Mouse (Mus musculus) neural tube, embryonic 12.5 days (tissue): Measurements from ENCODE around the gene Fli1. TPM values are rescaled to one million over a fixed set of nuclear protein-coding genes. Genes with fewer than 3 reads are reported as not detected.

Experiments
- ATAC-seq: fragments of 200-750 bp; cut with Nextera tagmentation; 2 replicates; pipeline ENCODE4 v1.8.0; 2017; ENCODE audit warnings: low read depth, mild to moderate bottlenecking, moderate TSS enrichment, moderate library complexity; ENCODE audit not compliant: low FRiP score
- H3K27ac ChIP-seq: fragments of 300-500 bp; sonication (generic); 2 replicates; pipeline ENCODE4 v1.5.1; 2016
- H3K27me3 ChIP-seq: fragments of 300-500 bp; sonication (generic); replicated peaks from 2 replicates; pipeline ENCODE4 v1.6.1; 2016; ENCODE audit warnings: mild to moderate bottlenecking
- H3K36me3 ChIP-seq: fragments of 300-500 bp; sonication (generic); 2 replicates; pipeline ENCODE4 v1.6.1; 2016; ENCODE audit warnings: mild to moderate bottlenecking
- H3K4me1 ChIP-seq: fragments of 300-500 bp; sonication (generic); 2 replicates; pipeline ENCODE4 v1.6.1; 2016
- H3K4me2 ChIP-seq: fragments of 300-500 bp; sonication (generic); replicated peaks from 2 replicates; pipeline ENCODE4 v1.6.1; 2016; ENCODE audit warnings: mild to moderate bottlenecking
- H3K4me3 ChIP-seq: fragments of 300-500 bp; sonication (generic); 2 replicates; pipeline ENCODE4 v1.5.1; 2016
- H3K9ac ChIP-seq: fragments of 300-500 bp; sonication (generic); 2 replicates; pipeline ENCODE4 v1.6.1; 2016; ENCODE audit warnings: mild to moderate bottlenecking
- H3K9me3 ChIP-seq: fragments of 300-500 bp; sonication (generic); 2 replicates; pipeline ENCODE4 v1.6.1; 2016; ENCODE audit warnings: mild to moderate bottlenecking
- WGBS: fragments of 180-500 bp; shearing (Covaris S2); methylation state at CpG from one replicate; pipeline ENCODE4 v1.1.7; 2016; 5-methylcytosine and 5-hydroxymethylcytosine counted together
- polyA plus RNA-seq: library from polyadenylated mRNA; unstranded; fragments of >200 nt; fragmentation: Nextera tagmentation; extraction: Ambion mirVana; gene quantifications from 2 replicates; pipeline ENCODE4 v1.2.1, GENCODE M21; 2016

Gene Fli1
- polyA plus RNA-seq, 1 experiment from 2014 or later = 15.4 TPM

DNA sequence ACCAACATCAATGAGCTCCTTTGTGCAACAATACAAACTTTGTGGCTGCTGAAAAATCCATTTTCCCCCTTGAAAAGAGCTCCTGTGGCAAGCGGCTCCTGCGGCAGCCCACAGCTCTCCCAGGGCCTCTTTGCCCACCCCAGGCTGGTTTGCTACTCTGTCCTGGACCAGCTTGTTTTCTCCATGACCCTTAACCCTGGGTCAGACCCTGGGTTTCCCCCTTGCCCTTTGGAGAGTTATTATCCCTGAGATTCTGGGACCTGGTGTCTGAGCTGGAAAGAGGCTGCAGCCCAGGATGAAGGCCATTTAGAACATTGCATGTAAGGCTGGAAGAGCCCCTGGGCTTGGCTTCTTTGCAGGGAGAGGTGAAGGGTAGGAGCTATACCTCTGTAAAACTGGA is 4.1 kb upstream of the Fli1 start:
- no peak overlapping the region for H3K4me3 ChIP-seq
- no peak overlapping the region for H3K9ac ChIP-seq
- H3K36me3 ChIP-seq = no peaks in the 10 kb centered on the region
- H3K4me1 ChIP-seq = peaks cover 47% of the 10 kb centered on the region
- H3K27ac ChIP-seq = no peak overlapping the region
- H3K4me2 ChIP-seq = no peak overlapping the region
- H3K27me3 ChIP-seq = peaks cover 80% of the 10 kb centered on the region
- 22% methylated on average over 2 of the region's 2 CpGs for WGBS
- no peaks in the 10 kb centered on the region for H3K9me3 ChIP-seq
- ATAC-seq = no peak

DNA sequence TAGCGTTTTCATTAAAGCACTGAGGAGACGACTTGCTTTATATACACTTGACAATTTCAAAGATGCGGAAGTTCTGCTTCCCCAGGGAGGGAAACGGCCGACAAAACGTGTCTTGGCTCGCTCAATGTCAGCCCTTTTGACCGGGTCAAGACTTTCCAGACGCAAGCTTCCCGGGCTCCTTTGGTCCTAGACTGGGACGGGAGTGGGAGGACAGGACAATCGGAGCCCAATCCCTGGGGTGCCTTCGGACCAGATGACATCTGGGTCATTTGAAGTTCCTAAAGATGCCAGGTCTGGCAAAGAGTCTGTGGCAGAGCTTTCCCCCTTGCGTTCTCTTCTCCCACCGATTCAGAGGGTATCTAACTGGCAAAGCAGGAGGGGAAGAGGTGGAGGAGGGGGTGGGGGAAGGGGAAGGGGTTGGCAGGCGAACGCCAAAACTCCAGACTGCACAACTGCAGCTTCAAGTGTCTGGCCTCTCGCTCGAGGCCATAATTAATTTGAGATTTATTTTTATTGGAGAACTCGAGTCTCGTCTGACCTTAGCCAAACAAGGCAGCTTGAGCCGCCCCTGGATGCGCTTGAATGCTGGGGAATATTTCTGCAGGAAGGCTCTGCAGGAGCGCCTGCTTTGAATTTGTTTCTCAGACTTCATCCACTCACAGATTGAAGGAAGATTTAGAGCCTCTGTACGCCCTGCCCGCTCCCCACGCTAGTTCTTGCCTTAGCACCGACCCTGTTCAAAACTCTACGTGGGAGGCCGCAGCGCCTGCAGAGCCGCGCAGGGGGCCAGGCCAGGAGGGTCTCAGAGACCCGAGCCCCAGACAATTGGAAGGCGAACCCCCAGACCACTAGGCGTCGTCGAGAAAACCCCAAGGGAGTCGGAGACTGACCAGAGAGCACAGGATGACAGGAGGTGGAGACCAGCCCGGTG is 2.3 kb upstream of the Fli1 start:
- H3K9me3 ChIP-seq = no peaks in the 10 kb centered on the region
- peak overlapping the region; percentile 7; the same call in 1 of the 2 replicates for H3K4me3 ChIP-seq
- under 1% methylated on average over 40 of the region's 40 CpGs for WGBS
- H3K4me2 ChIP-seq = peak overlapping the region; percentile 44
- no peak for ATAC-seq
- H3K27ac ChIP-seq = no peak overlapping the region
- H3K27me3 ChIP-seq = peaks cover 96% of the 10 kb centered on the region
- peaks cover 63% of the 10 kb centered on the region for H3K4me1 ChIP-seq
- no peaks in the 10 kb centered on the region for H3K36me3 ChIP-seq
- no peak overlapping the region for H3K9ac ChIP-seq

DNA sequence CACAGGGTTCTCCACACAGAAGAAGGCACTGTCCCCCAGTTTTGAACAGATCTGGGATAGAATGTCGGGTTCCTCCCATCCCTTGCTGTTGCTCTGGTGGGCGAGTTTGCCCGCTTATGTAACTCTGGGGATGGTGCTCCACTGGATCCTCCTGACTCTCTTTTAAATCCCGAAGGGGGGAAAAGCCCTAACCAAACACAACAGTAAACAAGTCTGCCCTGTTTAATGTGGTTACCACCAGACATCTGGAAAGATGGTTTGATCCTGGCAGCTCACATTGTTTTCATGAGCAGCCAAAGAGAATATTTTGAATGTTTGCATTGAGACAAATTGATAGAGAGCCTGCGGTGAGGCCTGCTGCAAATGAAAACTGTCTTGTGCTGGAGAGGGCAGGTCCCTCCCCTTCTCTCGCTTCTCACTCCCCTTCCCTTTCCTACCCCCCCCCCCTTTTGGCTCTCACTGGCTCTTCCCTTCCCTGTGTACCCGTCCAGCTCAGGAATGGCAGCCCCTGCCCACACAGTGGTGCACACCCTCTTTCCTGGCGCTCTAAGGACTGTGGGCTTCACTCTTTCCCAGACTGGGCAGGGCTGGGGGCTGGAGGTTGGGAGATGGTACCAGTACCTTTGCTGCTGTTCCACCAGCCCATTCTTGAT is 1.4 kb upstream of the Fli1 start:
- no peaks in the 10 kb centered on the region for H3K9me3 ChIP-seq
- peaks cover 97% of the 10 kb centered on the region for H3K27me3 ChIP-seq
- H3K36me3 ChIP-seq = no peaks in the 10 kb centered on the region
- no peak overlapping the region for H3K4me3 ChIP-seq
- no peak for ATAC-seq
- H3K27ac ChIP-seq = no peak overlapping the region
- 6% methylated on average over 8 of the region's 8 CpGs for WGBS
- no peak overlapping the region for H3K9ac ChIP-seq
- peaks cover 59% of the 10 kb centered on the region for H3K4me1 ChIP-seq
- H3K4me2 ChIP-seq = peak overlapping the region; percentile 97

DNA sequence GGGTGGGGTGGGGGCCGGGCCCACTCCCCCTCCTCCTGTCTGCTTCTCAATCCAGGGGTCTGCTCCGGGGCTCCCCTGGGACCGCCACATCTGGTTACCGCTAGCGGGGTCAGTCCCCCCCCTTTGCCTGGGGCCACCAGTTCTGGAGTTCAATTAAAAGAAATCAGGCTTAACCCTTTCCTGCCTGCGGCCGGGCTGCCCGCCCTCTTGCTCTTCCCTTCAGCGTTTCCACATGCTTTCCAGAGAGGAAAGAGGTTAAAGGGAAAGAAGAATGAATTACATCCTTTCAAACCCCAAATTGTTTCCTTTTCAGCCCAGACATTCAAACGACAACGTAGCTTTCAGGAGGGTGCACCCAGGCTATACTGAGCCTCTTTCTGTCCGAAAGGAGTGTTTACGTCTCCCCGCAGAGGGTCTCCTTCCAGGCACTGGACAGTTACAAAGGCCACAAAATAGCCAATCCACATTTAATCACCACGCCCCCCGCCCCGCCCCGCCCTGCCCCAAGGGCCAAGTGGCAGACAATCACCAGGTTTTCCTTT is 450 bp upstream of the Fli1 start:
- Histone ChIP-seq H3K9ac (no peak overlapping the region), H3K27ac (no peak overlapping the region), H3K4me3 (peak overlapping the region; percentile 50), H3K4me1 (peaks cover 59% of the 10 kb centered on the region), H3K4me2 (peak overlapping the region; percentile 97), H3K27me3 (peaks cover 89% of the 10 kb centered on the region), H3K9me3 (no peaks in the 10 kb centered on the region), H3K36me3 (no peaks in the 10 kb centered on the region)
- ATAC-seq = no peak
- WGBS = under 1% methylated on average over 18 of the region's 18 CpGs

DNA sequence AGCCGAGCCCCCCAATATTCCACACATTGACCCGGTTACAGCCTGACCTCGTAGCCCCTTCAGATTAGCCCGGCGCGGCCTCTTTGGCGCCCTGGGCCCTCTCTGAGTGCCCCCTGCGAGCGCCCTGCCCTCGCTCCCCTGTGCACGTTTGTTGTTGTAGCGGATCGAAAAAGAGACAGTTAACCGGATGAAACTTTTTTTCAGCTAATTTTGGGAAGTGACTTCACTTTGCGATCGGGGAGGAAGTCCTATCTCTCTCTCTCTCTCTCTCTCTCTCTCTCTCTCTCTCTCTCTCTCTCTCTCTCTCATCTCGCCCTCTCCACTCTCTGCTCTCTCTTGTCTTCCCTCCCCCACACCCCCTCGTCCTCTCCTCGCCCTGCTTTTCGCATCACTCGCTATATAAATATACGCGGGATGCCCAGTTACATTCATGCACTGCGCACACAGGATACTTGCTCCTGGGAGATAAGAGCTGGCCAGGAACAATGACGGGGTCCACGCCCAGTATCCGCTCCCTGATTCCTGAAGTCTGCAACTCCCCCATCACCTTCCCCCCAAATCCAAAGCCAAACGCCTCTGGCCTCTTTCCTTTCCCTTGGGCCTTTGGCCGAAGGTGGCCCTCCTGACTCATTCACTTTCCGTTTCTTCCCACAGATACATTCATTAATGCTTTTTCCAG is 1.3 kb downstream of the Fli1 start:
- peaks cover 54% of the 10 kb centered on the region for H3K4me1 ChIP-seq
- 0 out of 2 replicates have a peak overlapping the region, but pooled peaks have one; percentile 27 for H3K27ac ChIP-seq
- peak overlapping the region; percentile 64 for H3K9ac ChIP-seq
- H3K36me3 ChIP-seq = no peaks in the 10 kb centered on the region
- under 1% methylated on average over 30 of the region's 30 CpGs for WGBS
- H3K4me2 ChIP-seq = peak overlapping the region; percentile 97
- no peak for ATAC-seq
- H3K9me3 ChIP-seq = no peaks in the 10 kb centered on the region
- H3K27me3 ChIP-seq = peaks cover 80% of the 10 kb centered on the region
- peak overlapping the region; percentile 50 for H3K4me3 ChIP-seq

DNA sequence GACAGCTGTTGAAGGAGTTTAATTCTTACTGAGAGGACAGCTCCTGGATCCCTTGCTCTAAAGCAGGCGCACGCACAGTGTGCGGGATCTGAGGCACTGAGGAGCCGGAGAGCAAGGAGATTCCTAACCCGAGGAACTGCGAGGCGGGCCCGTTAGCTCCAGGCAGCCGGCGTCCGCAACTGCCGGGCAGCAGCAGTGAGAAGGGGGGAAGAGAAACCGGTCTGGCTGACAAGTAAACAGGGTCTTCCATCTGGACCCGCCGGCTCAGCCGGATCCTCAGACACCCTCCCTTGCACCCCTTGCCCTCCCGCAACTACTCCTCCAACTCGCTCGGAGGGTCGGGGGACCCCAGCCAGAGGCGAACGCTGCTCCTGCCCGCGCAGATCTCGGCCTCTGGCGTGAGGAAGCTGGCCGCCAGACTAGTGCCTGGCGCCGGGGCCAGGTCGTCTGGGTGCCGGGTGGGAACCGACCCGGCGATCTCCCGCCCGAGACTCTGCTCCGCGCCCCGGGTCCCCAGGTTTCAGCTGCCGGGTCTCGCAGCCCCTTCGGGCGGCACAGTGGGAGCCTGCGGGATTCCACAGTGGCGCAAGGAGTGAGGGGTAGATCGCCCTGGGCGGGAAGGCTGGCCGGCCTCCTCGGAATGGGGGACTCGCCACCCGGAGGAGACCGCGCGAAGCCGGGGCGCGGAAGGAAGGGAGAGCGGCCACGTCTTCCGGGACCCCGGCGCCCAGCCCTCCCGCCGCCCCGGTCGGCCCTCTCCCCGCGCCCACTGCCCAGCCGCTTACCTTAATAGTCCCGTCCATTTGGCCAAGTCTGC is 2.0 kb downstream of the Fli1 start:
- no peaks in the 10 kb centered on the region for H3K36me3 ChIP-seq
- H3K9ac ChIP-seq = peak overlapping the region; percentile 64
- H3K27me3 ChIP-seq = peaks cover 72% of the 10 kb centered on the region
- peak; percentile 42; the same call in 1 of the 2 replicates for ATAC-seq
- H3K9me3 ChIP-seq = no peaks in the 10 kb centered on the region
- peak overlapping the region; percentile 50 for H3K4me3 ChIP-seq
- H3K4me1 ChIP-seq = peaks cover 52% of the 10 kb centered on the region
- peak overlapping the region; percentile 97 for H3K4me2 ChIP-seq
- 0 out of 2 replicates have a peak overlapping the region, but pooled peaks have one; percentile 27 for H3K27ac ChIP-seq
- under 1% methylated on average over 69 of the region's 70 CpGs for WGBS

DNA sequence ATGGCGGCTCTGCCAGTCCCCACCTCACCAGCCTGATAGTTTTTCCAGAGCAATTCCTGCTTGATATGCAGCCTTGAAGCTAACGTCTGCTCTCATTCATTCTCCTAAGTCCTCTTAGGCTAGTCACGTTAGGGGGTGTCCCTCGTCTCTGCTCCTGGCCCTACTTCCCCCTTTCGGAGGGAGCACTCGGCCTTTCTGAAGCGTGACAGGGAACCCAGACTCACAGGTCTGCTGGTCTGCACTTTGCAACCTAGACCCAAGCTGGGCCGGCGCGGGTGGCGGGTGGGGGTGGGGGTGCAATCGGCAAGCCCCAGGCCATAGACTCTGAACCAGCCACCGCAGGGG is 2.6 kb downstream of the Fli1 start:
- Histone ChIP-seq H3K27ac (no peak overlapping the region), H3K36me3 (no peaks in the 10 kb centered on the region), H3K4me2 (peak overlapping the region; percentile 97), H3K4me3 (peak overlapping the region; percentile 50), H3K4me1 (peaks cover 46% of the 10 kb centered on the region), H3K9ac (peak overlapping the region; percentile 64), H3K9me3 (no peaks in the 10 kb centered on the region), H3K27me3 (peaks cover 67% of the 10 kb centered on the region)
- no peak; the same call in none of the 2 replicates for ATAC-seq
- under 1% methylated on average over 13 of the region's 13 CpGs for WGBS

DNA sequence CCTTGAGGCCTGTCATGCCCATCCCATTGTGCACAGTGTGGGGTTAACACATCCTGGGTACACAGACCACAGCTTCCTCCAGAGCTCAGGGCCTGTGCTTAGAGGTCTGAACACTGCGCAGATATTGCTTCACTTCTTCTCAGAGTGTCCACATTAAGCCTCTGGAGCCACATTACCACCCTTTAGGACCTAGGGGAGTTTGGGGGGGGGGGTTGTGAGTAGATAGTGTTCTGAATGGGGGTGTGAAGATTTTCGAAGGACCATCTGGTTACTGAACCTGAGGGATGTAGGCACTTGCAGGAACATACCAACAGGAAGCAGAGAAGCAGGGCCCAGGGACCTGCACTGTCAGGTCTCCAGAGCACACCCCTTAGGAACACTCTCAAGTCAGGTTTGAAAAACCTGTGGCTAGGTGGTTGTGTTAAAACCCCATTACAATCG is 3.3 kb downstream of the Fli1 start:
- H3K9ac ChIP-seq = no peak overlapping the region
- no peak overlapping the region; the same call in 1 of the 2 replicates for H3K4me3 ChIP-seq
- no peak overlapping the region for H3K27ac ChIP-seq
- no peak for ATAC-seq
- no peaks in the 10 kb centered on the region for H3K36me3 ChIP-seq
- H3K27me3 ChIP-seq = peaks cover 60% of the 10 kb centered on the region
- 31% methylated on average over 3 of the region's 3 CpGs for WGBS
- no peaks in the 10 kb centered on the region for H3K9me3 ChIP-seq
- H3K4me1 ChIP-seq = peaks cover 41% of the 10 kb centered on the region
- H3K4me2 ChIP-seq = peak overlapping the region; percentile 97

DNA sequence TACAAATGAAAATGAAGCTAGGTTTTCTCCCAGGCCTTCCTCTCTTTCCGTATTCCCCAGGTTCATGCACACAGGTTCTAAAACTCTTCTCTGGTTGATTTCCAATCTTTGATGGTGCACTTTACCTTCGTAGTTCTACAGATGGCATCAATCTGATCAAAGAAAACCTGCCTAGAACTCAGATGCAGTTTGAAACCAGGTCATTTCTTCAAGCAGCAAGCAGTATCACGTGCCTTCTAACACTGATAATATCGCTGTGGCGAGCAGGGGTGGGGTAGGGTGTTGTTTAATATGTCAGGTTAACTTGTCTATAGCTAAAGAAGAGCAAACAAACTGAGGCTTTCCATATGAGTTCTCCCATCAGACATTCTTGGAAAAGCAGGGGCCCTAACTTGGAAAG is 4.5 kb downstream of the Fli1 start:
- Histone ChIP-seq H3K9ac (no peak overlapping the region), H3K36me3 (no peaks in the 10 kb centered on the region), H3K9me3 (no peaks in the 10 kb centered on the region), H3K27ac (no peak overlapping the region), H3K27me3 (peaks cover 48% of the 10 kb centered on the region), H3K4me2 (no peak overlapping the region), H3K4me1 (peaks cover 30% of the 10 kb centered on the region), H3K4me3 (no peak overlapping the region)
- ATAC-seq = no peak
- WGBS = 87% methylated on average over 5 of the region's 5 CpGs

DNA sequence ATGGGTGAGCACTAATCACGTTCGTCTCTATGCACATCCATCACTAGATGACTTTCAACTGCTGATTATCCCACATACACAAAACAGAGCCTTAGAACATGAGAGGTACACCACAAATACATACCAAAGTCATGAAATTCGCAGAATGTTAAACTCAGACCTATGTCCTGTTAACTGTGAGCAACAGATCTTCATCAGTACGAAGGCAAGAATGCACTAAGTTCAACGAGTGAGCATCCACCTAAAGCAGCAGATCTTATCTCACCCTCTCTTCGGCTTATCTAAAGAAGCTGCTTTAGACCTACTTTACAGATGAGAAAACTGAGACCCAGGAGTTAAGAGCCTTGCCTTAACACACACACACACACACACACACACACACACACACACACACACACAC is 5.0 kb downstream of the Fli1 start:
- 79% methylated on average over 6 of the region's 6 CpGs for WGBS
- Histone ChIP-seq H3K4me2 (no peak overlapping the region), H3K27me3 (peaks cover 43% of the 10 kb centered on the region)

DNA sequence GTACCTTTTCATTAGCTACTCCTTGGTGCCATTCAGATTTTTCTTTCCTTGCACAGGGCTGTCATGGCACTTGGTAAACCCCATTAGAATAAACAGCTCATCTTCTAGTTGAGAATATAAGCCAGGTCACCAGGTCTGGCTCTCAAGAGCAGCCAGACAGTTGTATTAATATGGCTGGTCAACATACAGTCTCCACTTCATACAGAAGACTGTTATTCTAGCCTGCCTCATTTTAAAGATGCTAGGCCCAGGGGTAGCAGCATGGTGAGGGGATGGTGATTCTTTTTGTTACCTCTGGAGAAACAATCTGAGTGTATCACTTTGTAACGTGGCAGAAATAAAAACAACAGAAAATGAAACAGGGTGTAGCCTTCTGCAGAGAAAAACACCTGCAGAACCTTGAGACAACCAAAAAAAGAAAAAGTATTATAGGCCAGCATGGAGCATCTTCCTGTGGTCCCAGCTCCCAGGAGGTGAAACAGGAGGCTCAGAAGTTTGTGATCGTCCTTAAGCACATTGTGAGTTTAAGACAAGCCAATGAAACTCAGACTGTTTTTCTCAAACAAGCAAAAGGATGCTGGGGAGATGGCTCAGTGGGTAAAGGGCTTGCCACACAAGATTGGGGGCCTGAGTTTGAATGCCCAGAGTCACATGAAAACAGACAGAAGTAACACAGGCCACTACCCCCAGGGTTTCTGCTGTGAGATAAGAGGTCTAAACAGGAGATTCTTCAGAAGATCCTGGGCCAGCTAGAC is 7.3 kb downstream of the Fli1 start:
- no peaks in the 10 kb centered on the region for H3K36me3 ChIP-seq
- WGBS = 53% methylated on average over 2 of the region's 2 CpGs
- peaks cover 22% of the 10 kb centered on the region for H3K27me3 ChIP-seq
- no peak for ATAC-seq
- no peak overlapping the region for H3K4me3 ChIP-seq
- H3K9ac ChIP-seq = no peak overlapping the region
- H3K27ac ChIP-seq = no peak overlapping the region
- peaks cover 6% of the 10 kb centered on the region for H3K4me1 ChIP-seq
- no peak overlapping the region for H3K4me2 ChIP-seq
- no peaks in the 10 kb centered on the region for H3K9me3 ChIP-seq

More for the DNA sequence above, 5.0 kb downstream of the Fli1 start:
- no peak overlapping the region for H3K27ac ChIP-seq
- H3K4me1 ChIP-seq = peaks cover 25% of the 10 kb centered on the region
- no peak overlapping the region for H3K9ac ChIP-seq
- no peaks in the 10 kb centered on the region for H3K9me3 ChIP-seq
- H3K36me3 ChIP-seq = no peaks in the 10 kb centered on the region
- H3K4me3 ChIP-seq = no peak overlapping the region
- no peak for ATAC-seq
